Mouse (Mus musculus) telencephalon, adult 2 months (tissue): ENCODE results near the gene Fbxo41.

Experiments used
- DNase-seq: peaks from one replicate; pipeline ENCODE4 v3.0.0-alpha.2; 2011; ENCODE audit warnings: low read depth, low spot score

The Fbxo41 gene

GRCm38 (mm10) chr6:85447351-85447750 lies 55.4 kb downstream of the Fbxo41 start:
- DNase-seq, result no peak

DNA sequence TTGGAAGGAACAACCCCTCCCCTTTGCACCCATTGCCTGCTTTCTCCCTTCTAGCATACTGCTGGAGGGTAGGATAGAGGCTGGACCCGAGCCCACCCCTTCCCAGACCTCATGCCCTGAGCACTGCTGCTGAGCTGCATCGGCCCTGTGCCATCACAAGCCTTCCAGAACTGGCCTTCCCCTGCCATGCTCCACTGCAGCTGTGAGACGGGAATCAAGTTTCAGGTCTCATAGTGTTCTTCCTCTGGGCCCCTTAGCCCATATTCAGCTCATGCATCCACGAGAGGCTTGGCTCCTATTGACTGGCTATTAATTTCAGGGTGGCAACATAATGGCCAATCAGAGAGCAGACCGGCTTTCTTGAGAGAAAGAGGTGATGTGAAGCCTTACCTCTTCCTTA lies 57.5 kb downstream of the Fbxo41 start:
- DNase-seq, result no peak

- DNase-seq, result no peak
Measured at GRCm38 (mm10) chr6:85444266-85444965, 58.4 kb downstream of the Fbxo41 start.

DNA sequence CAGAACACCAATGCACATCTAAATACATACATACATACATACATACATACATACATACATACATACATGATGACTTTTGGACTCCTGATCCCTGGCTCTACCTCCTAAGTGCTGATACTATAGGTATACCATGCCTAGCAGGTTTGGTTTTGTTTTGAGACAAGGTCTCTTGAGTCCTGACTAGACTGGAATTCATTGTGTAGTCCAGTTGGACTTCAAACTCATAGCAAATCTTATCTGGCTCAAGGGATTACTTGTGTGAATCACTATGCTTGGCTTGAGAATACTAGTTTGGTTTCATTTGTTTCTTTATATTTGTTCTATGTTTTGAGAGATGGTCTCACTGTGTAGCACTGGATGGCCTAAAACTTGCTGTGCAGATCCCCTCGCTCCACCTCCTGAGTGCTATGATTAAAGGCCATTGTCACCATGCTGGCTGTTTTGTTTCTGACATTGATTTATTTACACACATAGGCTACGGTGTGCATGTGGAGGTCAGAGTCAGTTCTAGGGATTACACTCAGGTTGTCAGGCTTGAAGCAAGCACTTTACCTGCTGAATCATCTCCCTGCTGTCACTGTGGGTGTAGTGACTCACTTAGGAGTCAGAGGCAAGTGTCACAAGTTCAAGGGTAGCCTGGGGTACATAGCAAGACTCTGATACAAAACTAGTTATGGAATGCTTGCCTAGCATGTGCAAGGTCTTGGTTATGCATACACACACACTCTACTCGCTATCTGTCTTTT lies 59.1 kb downstream of the Fbxo41 start:
- DNase-seq, result no peak

DNA sequence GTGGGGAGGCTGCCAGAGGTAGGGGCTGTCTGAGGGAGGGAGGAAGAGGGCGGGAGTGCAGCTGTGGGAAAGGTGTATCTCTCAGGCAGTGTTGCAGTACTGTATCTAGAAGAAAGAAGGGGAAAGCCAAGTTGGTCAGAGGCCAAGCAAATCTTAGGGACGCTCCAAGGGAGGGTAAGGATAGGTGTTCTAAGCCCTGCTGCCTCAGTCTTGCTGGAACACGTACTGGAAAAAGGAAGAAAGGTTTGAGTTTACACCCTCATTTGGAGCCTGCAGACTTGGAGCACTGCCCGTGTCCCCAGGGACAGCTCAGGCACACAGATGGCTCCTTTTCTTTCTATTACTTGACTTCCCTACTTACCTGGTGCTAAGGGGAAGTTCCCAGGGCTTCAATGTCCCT lies 61.7 kb downstream of the Fbxo41 start:
- no peak for DNase-seq

GRCm38 (mm10) chr6:85436631-85437030 lies 66.2 kb downstream of the Fbxo41 start:
- DNase-seq, result no peak

- no peak for DNase-seq
Measured at GRCm38 (mm10) chr6:85436204-85436603, 66.6 kb downstream of the Fbxo41 start.

DNA sequence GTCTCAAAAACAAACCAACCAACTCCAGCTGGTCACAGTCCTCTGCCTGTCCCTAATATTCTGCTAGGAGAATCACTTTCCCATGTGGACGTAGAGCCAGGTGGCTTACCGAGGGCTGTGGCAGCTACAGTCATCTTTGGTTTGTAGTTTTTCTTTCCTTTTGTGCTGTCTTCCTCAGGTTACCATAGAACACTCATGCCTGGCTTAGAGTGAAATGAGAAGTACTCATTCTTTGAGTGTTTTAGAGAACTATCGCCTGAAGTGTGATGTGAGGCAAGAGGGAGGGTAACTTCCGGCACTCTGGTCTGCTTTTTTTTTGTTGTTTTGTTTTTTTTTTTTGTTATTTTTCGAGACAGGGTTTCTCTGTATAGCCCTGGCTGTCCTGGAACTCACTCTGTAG lies 68.9 kb downstream of the Fbxo41 start:
- DNase-seq, result no peak

GRCm38 (mm10) chr6:85431842-85432431 lies 70.9 kb downstream of the Fbxo41 start, which contains the start of gene Smyd5:
Gene Smyd5 (plus strand): TSS chr6:85431989.
- no peak for DNase-seq

- no peak for DNase-seq
Measured at GRCm38 (mm10) chr6:85431274-85431841, 71.4 kb downstream of the Fbxo41 start.

GRCm38 (mm10) chr6:85423836-85424379 lies 78.9 kb downstream of the Fbxo41 start, which contains the start of gene Noto:
Gene Noto (plus strand): TSS chr6:85423886.
- no peak for DNase-seq
